9 mouse cellular contexts compared by ENCODE assay signal in genomic region chr3:93114481-93114880, GRCm38 (mm10). TPM values are rescaled to one million over a fixed set of nuclear protein-coding genes. Genes with fewer than 3 reads are reported as not detected.
DNase-seq lines count a peak whose midpoint lies in the region; ATAC-seq and TF ChIP-seq lines count a peak whose summit lies in the region.
"Had no signal": no experiment of that assay in that cellular context is flagged by ENCODE, and none has a peak within 500 bp of the region (broad histone marks: within the 10 kb centered on the region; RNA-seq: fewer than 3 reads in every experiment).

No protein-coding gene starts in this region.

- TF ChIP-seq RAD21 in CH12.LX (IDR thresholded peaks at IDR 0.05; ENCODE audit: low read depth, low read length): peak; percentile 58

- H3K9ac ChIP-seq in intestine, embryonic 14.5 days (ENCODE audit: low read length): no peak overlapping the region
- no peak overlapping the region for H3K9ac ChIP-seq in intestine, embryonic 16.5 days (ENCODE audit: low read depth, low read length)
- H3K9ac ChIP-seq in CH12.LX (ENCODE audit: insufficient read depth, low read depth): no peak overlapping the region
- H3K9ac ChIP-seq: heart, embryonic 15.5 days had no signal

- no peak overlapping the region for H3K27ac ChIP-seq in intestine, embryonic 14.5 days (ENCODE audit: low read depth)
- no peak overlapping the region for H3K27ac ChIP-seq in intestine, embryonic 16.5 days (ENCODE audit: low read length)
- H3K27ac ChIP-seq in CH12.LX (ENCODE audit: insufficient read depth, low read depth): no peak overlapping the region
- H3K27ac ChIP-seq in bone marrow, adult 2 months (ENCODE audit: control insufficient read depth, insufficient read depth, low read depth, low read length, poor library complexity): no peak overlapping the region
- H3K27ac ChIP-seq: heart, embryonic 15.5 days had no signal

- TF ChIP-seq POLR2A in CH12.LX (IDR thresholded peaks at IDR 0.05; ENCODE audit: low read depth, low read length): no peak
- no peak for TF ChIP-seq POLR2A in bone marrow, adult 2 months (IDR thresholded peaks at IDR 0.05; ENCODE audit: borderline replicate concordance, control insufficient read depth, low read depth, low read length)

- no peak overlapping the region for H3K4me3 ChIP-seq in intestine, embryonic 14.5 days (ENCODE audit: low read depth, low read length)
- H3K4me3 ChIP-seq in intestine, embryonic 16.5 days (ENCODE audit: low read length): no peak overlapping the region
- no peak overlapping the region for H3K4me3 ChIP-seq in CH12.LX (replicated peaks in 1 of 3; ENCODE audit: low read depth in 2 of 3, low read length in 2 of 3, poor library complexity in 1 of 3)
- H3K4me3 ChIP-seq in bone marrow, adult 2 months (replicated peaks; ENCODE audit: control insufficient read depth, low read depth, low read length): no peak overlapping the region
- H3K4me3 ChIP-seq: heart, embryonic 15.5 days had no signal

- peak; percentile 71 to 83 for TF ChIP-seq CTCF in CH12.LX (conservative IDR thresholded peaks at IDR 0.05 in 1 of 2, IDR thresholded peaks at IDR 0.05 in 1 of 2; ENCODE audit: low read depth in 2 of 2, low read length in 2 of 2)
- 0 out of 2 replicates have a peak, but pooled peaks have one; percentile 7 for TF ChIP-seq CTCF in bone marrow, adult 2 months (IDR thresholded peaks at IDR 0.05; ENCODE audit: control insufficient read depth, insufficient read depth, low read length)

- TF ChIP-seq EP300 in CH12.LX (IDR thresholded peaks at IDR 0.05; ENCODE audit: low read length): no peak

- H3K79me2 ChIP-seq in CH12.LX (replicated peaks; ENCODE audit: control insufficient read depth, extremely low read depth, insufficient read depth, poor library complexity, severe bottlenecking): no peaks in the 10 kb centered on the region

- WGBS in intestine, embryonic 14.5 days: 6% methylated on average over 2 of the region's 2 CpGs
- 2% methylated on average over 2 of the region's 2 CpGs for WGBS in intestine, embryonic 16.5 days
- 9% methylated on average over 2 of the region's 2 CpGs for WGBS in bone marrow, adult 2 months

- DNase-seq in intestine, embryonic 14.5 days (ENCODE audit: low spot score): peak; percentile 58
- peak; percentile 58 for DNase-seq in CH12.LX (ENCODE audit: extremely low read depth)
- peak; percentile 29 for DNase-seq in induced T-regulatory cell, adult 2 months (ENCODE audit: low read depth)
- peak; percentile 65 for DNase-seq in mesoderm, embryonic 11.5 days (ENCODE audit: low read depth, low spot score)
- DNase-seq in urinary bladder, adult 2 months (ENCODE audit: low spot score): no peak
- no peak for DNase-seq in spleen, postnatal 10 days (ENCODE audit: low spot score in 2 of 2)

- in situ Hi-C loops in CH12.LX (cut with MboI; ENCODE audit: low pct_ligation_motif_present, low pct_unique_long_range_greater_than_20kb, low sequenced_read_pairs): loop anchor here (25.0 kb wide), 2 partner anchors 198 to 498 kb away; partner anchors contain the start of gene Hrnr

- H3K4me1 ChIP-seq in intestine, embryonic 14.5 days (replicated peaks; ENCODE audit: control insufficient read depth, insufficient read depth, low read length): no peaks in the 10 kb centered on the region
- H3K4me1 ChIP-seq in intestine, embryonic 16.5 days (ENCODE audit: control insufficient read depth, insufficient read depth, low read length): no peaks in the 10 kb centered on the region
- no peaks in the 10 kb centered on the region for H3K4me1 ChIP-seq in CH12.LX (ENCODE audit: control insufficient read depth in 1 of 2, insufficient read depth in 2 of 2)
- no peaks in the 10 kb centered on the region for H3K4me1 ChIP-seq in bone marrow, adult 2 months (ENCODE audit: control insufficient read depth, insufficient read depth, low read length)
- H3K4me1 ChIP-seq: heart, embryonic 15.5 days had no signal

- H3K27me3 ChIP-seq in intestine, embryonic 14.5 days (replicated peaks; ENCODE audit: control insufficient read depth, insufficient read depth, low read length): no peaks in the 10 kb centered on the region
- H3K27me3 ChIP-seq in intestine, embryonic 16.5 days (replicated peaks; ENCODE audit: control insufficient read depth, insufficient read depth, low read length): no peaks in the 10 kb centered on the region
- no peaks in the 10 kb centered on the region for H3K27me3 ChIP-seq in CH12.LX (replicated peaks)
- H3K27me3 ChIP-seq: heart, embryonic 15.5 days had no signal

- no peaks in the 10 kb centered on the region for H3K9me3 ChIP-seq in intestine, embryonic 14.5 days (ENCODE audit: control insufficient read depth, low read length)
- H3K9me3 ChIP-seq in intestine, embryonic 16.5 days (ENCODE audit: control insufficient read depth, low read length): no peaks in the 10 kb centered on the region
- no peaks in the 10 kb centered on the region for H3K9me3 ChIP-seq in CH12.LX (replicated peaks; ENCODE audit: low read length)
- H3K9me3 ChIP-seq: heart, embryonic 15.5 days had no signal

- dilution Hi-C loops in CH12.LX (cut with MboI; ENCODE audit: extremely low pct_ligation_motif_present, extremely low pct_unique_long_range_greater_than_20kb, low sequenced_read_pairs): no loop called here

- no peaks in the 10 kb centered on the region for H3K36me3 ChIP-seq in intestine, embryonic 14.5 days (ENCODE audit: control insufficient read depth, insufficient read depth, low read length)
- H3K36me3 ChIP-seq in intestine, embryonic 16.5 days (ENCODE audit: control insufficient read depth, insufficient read depth, low read length): no peaks in the 10 kb centered on the region
- H3K36me3 ChIP-seq in CH12.LX (replicated peaks in 1 of 2; ENCODE audit: control insufficient read depth in 1 of 2, insufficient read depth in 1 of 2, low read length in 1 of 2): no peaks in the 10 kb centered on the region
- H3K36me3 ChIP-seq: heart, embryonic 15.5 days had no signal

- no peak overlapping the region for H3K4me2 ChIP-seq in intestine, embryonic 14.5 days (ENCODE audit: low read length)
- H3K4me2 ChIP-seq in intestine, embryonic 16.5 days (ENCODE audit: low read depth, low read length): no peak overlapping the region
- no peak overlapping the region for H3K4me2 ChIP-seq in CH12.LX (ENCODE audit: insufficient read depth, low read depth, poor library complexity, severe bottlenecking)
- H3K4me2 ChIP-seq: heart, embryonic 15.5 days had no signal

- ATAC-seq in intestine, embryonic 14.5 days (replicated peaks; ENCODE audit: low FRiP score, low TSS enrichment, low read depth): no peak
- no peak for ATAC-seq in intestine, embryonic 16.5 days

TF ChIP-seq in CH12.LX, 34 proteins besides CTCF, POLR2A, EP300 and RAD21:
- TF ChIP-seq ZKSCAN1 (IDR thresholded peaks at IDR 0.05; ENCODE audit: borderline replicate concordance, low read depth, low read length) (no peak), MAX (IDR thresholded peaks at IDR 0.05; ENCODE audit: low read length) (no peak), ELF1 (IDR thresholded peaks at IDR 0.05; ENCODE audit: low read depth, low read length) (no peak), HCFC1 (IDR thresholded peaks at IDR 0.05; ENCODE audit: low read depth, low read length) (no peak), GABPA (IDR thresholded peaks at IDR 0.05; ENCODE audit: insufficient replicate concordance, low read depth, low read length) (no peak), MXI1 (IDR thresholded peaks at IDR 0.05; ENCODE audit: low read depth, low read length) (no peak), E2F4 (IDR thresholded peaks at IDR 0.05; ENCODE audit: insufficient replicate concordance, low read depth, low read length) (no peak)

RNA-seq across cellular contexts. Expression of gene Crnn, which starts 30.1 kb away (rescaled TPM):
- polyA plus RNA-seq in intestine, embryonic 14.5 days (2014; fragmentation: Nextera tagmentation; extraction: Ambion mirVana): not detected in 2 replicates
- polyA plus RNA-seq in intestine, embryonic 16.5 days (2015; fragmentation: Nextera tagmentation; extraction: Ambion mirVana): not detected in 2 replicates
- total RNA-seq in CH12.LX (2012; rRNA removed): not detected in 2 replicates
- not detected in 2 replicates for total RNA-seq in CH12.LX (2014; rRNA removed)
- not detected in 2 replicates for polyA plus RNA-seq in CH12.LX (2012; ENCODE audit: insufficient read length, low read depth)
- polyA plus RNA-seq in bone marrow, adult 2 months (2011; ENCODE audit: insufficient read depth, insufficient read length, low replicate concordance, missing spikeins): not detected in 2 replicates
- polyA plus RNA-seq in urinary bladder, adult 2 months (2012; rRNA removed): 0.03 TPM in 1 of 2 replicates, not detected in the other
- polyA plus RNA-seq: heart, embryonic 15.5 days had no signal

RNA-seq across cellular contexts. Expression of gene Gm4858, which starts 45.9 kb away (rescaled TPM):
- polyA plus RNA-seq in intestine, embryonic 14.5 days (2014; fragmentation: Nextera tagmentation; extraction: Ambion mirVana): not detected in 2 replicates
- polyA plus RNA-seq in intestine, embryonic 16.5 days (2015; fragmentation: Nextera tagmentation; extraction: Ambion mirVana): not detected in 2 replicates
- total RNA-seq in CH12.LX (2012; rRNA removed) (not detected in 2 replicates), CH12.LX (2014; rRNA removed) (not detected in 2 replicates)
- polyA plus RNA-seq in CH12.LX (2012; ENCODE audit: insufficient read length, low read depth): not detected in 2 replicates
- polyA plus RNA-seq in bone marrow, adult 2 months (2011; ENCODE audit: insufficient read depth, insufficient read length, low replicate concordance, missing spikeins): not detected in 2 replicates
- not detected in 2 replicates for polyA plus RNA-seq in urinary bladder, adult 2 months (2012; rRNA removed)
- polyA plus RNA-seq: heart, embryonic 15.5 days had no signal

Comparison
In these comparisons a context has a peak if more than half of its experiments do, and no peak if none do; other contexts are left out.
1. DNase-seq: peak in intestine, embryonic 14.5 days (single experiment), CH12.LX (single experiment), induced T-regulatory cell, adult 2 months (single experiment) and mesoderm, embryonic 11.5 days (single experiment); none in urinary bladder, adult 2 months (single experiment) and spleen, postnatal 10 days (0 of 2).